ENCODE assay signal across 10 mouse cellular contexts in genomic region chr2:153495818-153496217, GRCm38 (mm10). TPM values are rescaled to one million over a fixed set of nuclear protein-coding genes. Genes with fewer than 3 reads are reported as not detected.
DNase-seq lines count a peak whose midpoint lies in the region; ATAC-seq and TF ChIP-seq lines count a peak whose summit lies in the region.
"Had no signal": no experiment of that assay in that cellular context is flagged by ENCODE, and none has a peak within 500 bp of the region (broad histone marks: within the 10 kb centered on the region; RNA-seq: fewer than 3 reads in every experiment).

No protein-coding gene starts in this region.

- no peak for ATAC-seq in heart, embryonic 12.5 days (ENCODE audit: insufficient number of reproducible peaks, low FRiP score)
- ATAC-seq in G1E (ENCODE audit: extremely low read depth, insufficient number of reproducible peaks, low FRiP score, poor library complexity, severe bottlenecking), result peak; percentile 46
- ATAC-seq in erythroid progenitor cell, adult 5-6 weeks (replicated peaks; ENCODE audit: low FRiP score, poor library complexity, severe bottlenecking), result peak; percentile 61
- ATAC-seq in megakaryocyte-erythroid progenitor cell, adult 5-6 weeks (replicated peaks; ENCODE audit: low FRiP score, low TSS enrichment, poor library complexity, severe bottlenecking), result peak; percentile 70

- H3K27me3 ChIP-seq in heart, embryonic 12.5 days (replicated peaks), result no peaks in the 10 kb centered on the region
- H3K27me3 ChIP-seq in G1E (ENCODE audit: insufficient read depth, low read length), result peaks cover 51% of the 10 kb centered on the region
- H3K27me3 ChIP-seq: hindbrain, embryonic 15.5 days had no signal

- H3K4me1 ChIP-seq in heart, embryonic 12.5 days (replicated peaks), result peaks cover 69% of the 10 kb centered on the region
- peaks cover 61% of the 10 kb centered on the region for H3K4me1 ChIP-seq in G1E (ENCODE audit: insufficient read depth, low read depth, low read length)

- H3K27ac ChIP-seq in heart, embryonic 12.5 days (ENCODE audit: poor library complexity, severe bottlenecking), result peak overlapping the region; percentile 94
- no peak overlapping the region for H3K27ac ChIP-seq in left cerebral cortex, adult 2 months

- 49% methylated on average over 4 of the region's 4 CpGs for WGBS in heart, embryonic 12.5 days

- H3K9ac ChIP-seq in heart, embryonic 12.5 days, result no peak overlapping the region
- H3K9ac ChIP-seq: hindbrain, embryonic 15.5 days; lung, embryonic 14.5 days had no signal

- H3K9me3 ChIP-seq in heart, embryonic 12.5 days (replicated peaks), result no peaks in the 10 kb centered on the region
- no peaks in the 10 kb centered on the region for H3K9me3 ChIP-seq in G1E (replicated peaks)
- H3K9me3 ChIP-seq: hindbrain, embryonic 15.5 days had no signal

- no peak overlapping the region for H3K4me2 ChIP-seq in heart, embryonic 12.5 days
- H3K4me2 ChIP-seq: hindbrain, embryonic 15.5 days; lung, embryonic 14.5 days had no signal

- no peak for TF ChIP-seq CTCF in G1E (IDR thresholded peaks at IDR 0.05; ENCODE audit: low read depth, low read length)
- no peak for TF ChIP-seq CTCF in left cerebral cortex, adult 2 months (IDR thresholded peaks at IDR 0.05)

- no peak for DNase-seq in heart, postnatal 14 days
- peak; percentile 38 for DNase-seq in G1E (ENCODE audit: low spot score)
- DNase-seq in left cerebral cortex, adult 2 months (ENCODE audit: extremely low spot score in 1 of 2, low spot score in 2 of 2), result no peak
- no peak for DNase-seq in gastrocnemius, postnatal 36 days
- no peak for DNase-seq in layer of hippocampus, postnatal 14 days (ENCODE audit: low spot score in 2 of 2)
- DNase-seq: lung, embryonic 14.5 days had no signal

- no peaks in the 10 kb centered on the region for H3K36me3 ChIP-seq in heart, embryonic 12.5 days
- H3K36me3 ChIP-seq in G1E (replicated peaks), result peaks cover 8% of the 10 kb centered on the region
- H3K36me3 ChIP-seq: hindbrain, embryonic 15.5 days had no signal

- intact Hi-C loops in heart, postnatal 14 days (cut with DNase I), result no loop called here
- intact Hi-C loops in left cerebral cortex, adult 2 months (cut with DNase I), result loop anchor here (5.0 to 10.0 kb wide), 2 partner anchors 91 to 249 kb away; partner anchors contain the start of gene Mapre1
- intact Hi-C loops in gastrocnemius, postnatal 36 days (cut with DNase I), result no loop called here

- H3K4me3 ChIP-seq in heart, embryonic 12.5 days, result no peak overlapping the region
- H3K4me3 ChIP-seq in G1E (ENCODE audit: low read depth, low read length), result no peak overlapping the region
- no peak overlapping the region for H3K4me3 ChIP-seq in left cerebral cortex, adult 2 months
- H3K4me3 ChIP-seq: hindbrain, embryonic 15.5 days had no signal

RNA-seq across cellular contexts. Expression of gene 4930404H24Rik, which starts 3.2 kb away (rescaled TPM):
- not detected in 2 replicates for polyA plus RNA-seq in heart, embryonic 12.5 days (2016; fragmentation: Nextera tagmentation; extraction: Ambion mirVana)
- total RNA-seq in heart, postnatal 14 days (2021), result not detected
- total RNA-seq in G1E (2014; fragmentation: Nextera tagmentation), result not detected in 2 replicates
- not detected in 2 replicates for total RNA-seq in G1E (2017)
- not detected in 2 replicates for polyA plus RNA-seq in G1E (2012)
- total RNA-seq in erythroid progenitor cell, adult 5-6 weeks (2015; ENCODE audit: low replicate concordance), result not detected in 2 replicates
- not detected in 2 replicates for total RNA-seq in erythroid progenitor cell, adult 5-6 weeks (2017; ENCODE audit: low replicate concordance)
- total RNA-seq in megakaryocyte-erythroid progenitor cell, adult 5-6 weeks (2014; fragmentation: Nextera tagmentation), result not detected in 2 replicates
- total RNA-seq in megakaryocyte-erythroid progenitor cell, adult 5-6 weeks (2017), result not detected in 2 replicates
- not detected for total RNA-seq in left cerebral cortex, adult 2 months (2021)
- total RNA-seq in gastrocnemius, postnatal 36 days (2021), result not detected
- total RNA-seq in layer of hippocampus, postnatal 14 days (2021), result not detected
- polyA plus RNA-seq: hindbrain, embryonic 15.5 days; lung, embryonic 14.5 days had no signal

RNA-seq across cellular contexts. Expression of gene Nol4l, which starts 34.0 kb away (rescaled TPM):
- 14.9 and 15.2 TPM in 2 replicates for polyA plus RNA-seq in heart, embryonic 12.5 days (2016; fragmentation: Nextera tagmentation; extraction: Ambion mirVana)
- 1 to 10 TPM; 6.2 to 6.4 TPM for total RNA-seq in heart, postnatal 14 days (2021)
- 39.2 and 45.3 TPM in 2 replicates for total RNA-seq in G1E (2014; fragmentation: Nextera tagmentation)
- total RNA-seq in G1E (2017), result 13.5 and 13.9 TPM in 2 replicates
- 19.8 and 23.4 TPM in 2 replicates for polyA plus RNA-seq in G1E (2012)
- total RNA-seq in erythroid progenitor cell, adult 5-6 weeks (2015; ENCODE audit: low replicate concordance), result 5.0 and 5.8 TPM in 2 replicates
- 2.7 and 5.8 TPM in 2 replicates for total RNA-seq in erythroid progenitor cell, adult 5-6 weeks (2017; ENCODE audit: low replicate concordance)
- 10.4 and 13.8 TPM in 2 replicates for total RNA-seq in megakaryocyte-erythroid progenitor cell, adult 5-6 weeks (2014; fragmentation: Nextera tagmentation)
- 4.2 and 13.3 TPM in 2 replicates for total RNA-seq in megakaryocyte-erythroid progenitor cell, adult 5-6 weeks (2017)
- 10 to 100 TPM; 45.0 to 51.3 TPM for total RNA-seq in left cerebral cortex, adult 2 months (2021)
- total RNA-seq in gastrocnemius, postnatal 36 days (2021), result 1 to 10 TPM in 1 of 2 experiments, under 1 TPM in 1; 0.94 to 1.0 TPM
- 10 to 100 TPM; 55.6 to 60.1 TPM for total RNA-seq in layer of hippocampus, postnatal 14 days (2021)
